Mouse (Mus musculus) thymus, adult 2 months (tissue): ENCODE data around the gene Rad54l2.

Source experiments
- CTCF ChIP-seq: fragments of 200-500 bp; IDR thresholded peaks from 2 replicates; pipeline ENCODE4 v1.5.1; 2012; ENCODE audit warnings: mild to moderate bottlenecking, control low read depth, low read length, moderate library complexity, borderline replicate concordance; ENCODE audit not compliant: control insufficient read depth, poor library complexity, insufficient read depth; ENCODE audit errors: extremely low read depth
- POLR2A ChIP-seq: fragments of 200-500 bp; IDR thresholded peaks from 2 replicates; pipeline ENCODE4 v1.6.1; 2012; ENCODE audit warnings: mild to moderate bottlenecking, low read length, control low read depth, moderate library complexity; ENCODE audit not compliant: control insufficient read depth, poor library complexity, insufficient read depth; ENCODE audit errors: extremely low read depth

DNA sequence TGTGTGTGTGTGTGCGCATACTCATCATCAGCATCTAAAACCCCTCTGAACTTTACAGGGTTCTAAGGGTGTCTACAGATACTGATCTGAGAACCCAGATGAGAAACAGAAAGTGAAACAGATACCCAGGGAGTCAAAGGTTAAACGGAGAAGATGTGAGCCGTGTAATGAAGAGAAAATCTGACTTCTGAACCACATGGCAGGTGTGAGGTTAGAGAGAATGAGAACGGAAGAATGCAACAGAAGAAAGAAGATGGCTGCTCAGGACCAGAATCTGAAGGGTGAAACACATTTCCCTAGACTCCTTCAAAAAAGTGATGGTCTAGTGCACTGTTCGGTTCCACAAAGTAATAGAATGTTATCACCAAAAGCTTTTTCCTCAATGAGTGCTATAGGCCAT is 36.9 kb downstream of the Rad54l2 start:
- no peak for TF ChIP-seq CTCF
- no peak for TF ChIP-seq POLR2A
